Mouse (Mus musculus) ES-E14 (cell line): Measurements from ENCODE around the gene E2f6.

Experiments used
- CHD2 ChIP-seq: IDR thresholded peaks from 2 replicates; pipeline ENCODE4 v1.6.1; 2014; ENCODE audit warnings: mild to moderate bottlenecking, low read depth, low read length, inconsistent platforms
- HCFC1 ChIP-seq: IDR thresholded peaks from 2 replicates; pipeline ENCODE4 v1.6.1; 2012; ENCODE audit warnings: low read length, inconsistent platforms, borderline replicate concordance; ENCODE audit not compliant: insufficient read depth
- ZNF384 ChIP-seq: IDR thresholded peaks from 2 replicates; pipeline ENCODE4 v1.6.1; 2012; ENCODE audit warnings: low read depth, low read length, inconsistent platforms

DNA sequence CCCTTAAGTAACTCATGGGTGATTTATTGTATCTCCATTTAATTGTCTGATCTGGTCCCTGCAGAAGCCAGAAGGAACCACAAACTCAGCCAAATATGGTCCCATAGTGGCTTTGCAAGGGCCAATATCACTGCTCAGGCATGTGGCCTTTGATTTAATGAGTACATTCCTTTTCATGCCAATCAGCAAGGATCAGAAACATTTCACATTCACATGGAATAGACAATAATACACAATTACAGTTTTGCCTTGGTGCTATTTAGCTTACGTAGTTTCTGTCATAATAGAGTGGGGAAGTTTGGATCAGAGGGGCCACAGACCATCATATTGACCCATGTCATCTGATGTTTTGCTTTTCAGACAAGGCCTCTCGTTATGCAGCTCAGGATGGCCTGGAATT, 37.7 kb downstream of the E2f6 start:
- no peak for TF ChIP-seq ZNF384
- TF ChIP-seq CHD2: no peak
- no peak for TF ChIP-seq HCFC1
